Mouse (Mus musculus) fat pad, adult 2 months (tissue): ENCODE measurements around the gene 9530003J23Rik.

ENCODE experiments used
- DNase-seq: peaks from one replicate; pipeline ENCODE4 v3.0.0-alpha.2; 2011; ENCODE audit warnings: low read depth, low spot score; ENCODE audit errors: extremely low read depth

Gene 9530003J23Rik

DNA sequence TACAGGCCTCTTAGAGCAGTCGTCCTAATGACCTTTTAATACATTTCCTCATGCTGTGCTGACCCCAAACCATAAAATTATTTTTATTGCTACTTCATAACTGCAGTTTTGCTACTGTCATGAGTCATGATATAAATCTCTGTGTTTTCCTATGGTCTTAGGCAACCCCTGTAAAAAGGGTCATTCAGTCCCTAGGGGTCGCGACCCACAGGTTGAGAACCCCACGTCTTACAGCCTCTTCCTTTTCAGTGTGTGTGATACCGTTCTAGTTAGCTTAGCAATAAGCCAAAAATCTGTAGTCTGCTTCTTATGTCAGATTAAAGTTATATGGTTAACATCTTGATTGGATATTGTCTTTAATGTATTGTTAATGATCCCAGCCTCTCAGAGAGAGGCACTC lies 45.1 kb downstream of the 9530003J23Rik start:
- DNase-seq: no peak

DNA sequence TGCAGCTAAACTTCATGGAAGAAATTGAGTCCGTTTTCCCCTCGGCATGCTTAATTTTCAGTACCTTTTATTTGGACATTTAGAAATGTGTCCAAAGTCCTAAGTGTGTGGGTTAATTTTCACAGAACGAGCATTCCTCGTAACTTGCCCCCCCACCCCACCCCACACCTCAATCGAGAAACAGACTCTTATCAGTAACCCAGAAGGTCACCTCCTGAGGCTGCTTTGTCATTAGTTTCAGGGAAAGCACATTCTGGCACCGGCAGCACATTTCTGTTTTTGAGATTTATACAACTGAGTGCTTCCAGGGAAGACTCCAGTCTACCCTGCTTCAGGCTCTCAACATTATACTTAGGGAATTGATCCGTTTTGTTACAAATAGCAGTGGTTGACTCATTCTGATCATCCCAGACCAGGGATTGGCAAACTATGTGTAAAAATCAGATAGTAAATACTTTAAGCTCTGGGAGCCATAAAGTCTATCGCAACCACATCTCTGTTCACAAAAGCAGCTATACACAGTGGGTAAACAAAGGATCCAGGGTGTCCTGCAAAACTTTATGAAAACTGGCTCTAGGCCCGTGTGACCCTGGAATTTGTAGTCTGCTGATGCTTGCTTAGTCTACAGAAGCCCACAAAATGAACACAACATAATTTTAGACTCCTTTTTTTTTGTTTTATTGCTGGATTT lies 53.0 kb downstream of the 9530003J23Rik start:
- no peak for DNase-seq
